Mouse (Mus musculus) layer of hippocampus, postnatal 14 days (tissue): ENCODE data around the gene Trim24. TPM values are rescaled to one million over a fixed set of nuclear protein-coding genes. Genes with fewer than 3 reads are reported as not detected.

ENCODE experiments used
- total RNA-seq, 2 experiments: library from RNA; stranded (reverse); gene quantifications; 2 replicates each; pipeline ENCODE4 v1.2.3; 2021

Trim24 gene
- total RNA-seq, 2 experiments from 2014 or later, result 40.4 to 43.2 TPM

Other genes starting within 250 kb of the Trim24 start
- gene Svopl, start 176.2 kb downstream of the Trim24 start, total RNA-seq, result under 1 TPM; 0.21 to 0.48 TPM
- not detected for gene Tmem213, start 238.4 kb downstream of the Trim24 start, total RNA-seq